Mouse (Mus musculus) neural tube, embryonic 14.5 days (tissue): ENCODE results near the gene Casc1. TPM values are rescaled to one million over a fixed set of nuclear protein-coding genes. Genes with fewer than 3 reads are reported as not detected.

Experiments used
- ATAC-seq: fragments of 200-750 bp; cut with Nextera tagmentation; 2 replicates; pipeline ENCODE4 v1.8.0; 2017; ENCODE audit warnings: low read depth, mild to moderate bottlenecking, moderate TSS enrichment, moderate library complexity
- H3K27ac ChIP-seq: fragments of 300-500 bp; sonication (generic); 2 replicates; pipeline ENCODE4 v1.5.1; 2014; ENCODE audit warnings: low read depth, mild to moderate bottlenecking, control low read depth, low read length, moderate library complexity, mixed read lengths
- H3K27me3 ChIP-seq: fragments of 300-500 bp; sonication (generic); 2 replicates; pipeline ENCODE4 v1.6.1; 2014; ENCODE audit warnings: low read length; ENCODE audit not compliant: control insufficient read depth, insufficient read depth
- H3K36me3 ChIP-seq: fragments of 300-500 bp; sonication (generic); 2 replicates; pipeline ENCODE4 v1.6.1; 2014; ENCODE audit warnings: low read length, mixed read lengths; ENCODE audit not compliant: control insufficient read depth, insufficient read depth
- H3K4me1 ChIP-seq: fragments of 300-500 bp; sonication (generic); 2 replicates; pipeline ENCODE4 v1.6.1; 2014; ENCODE audit warnings: low read length; ENCODE audit not compliant: control insufficient read depth, insufficient read depth
- H3K4me2 ChIP-seq: fragments of 300-500 bp; sonication (generic); 2 replicates; pipeline ENCODE4 v1.6.1; 2014; ENCODE audit warnings: mild to moderate bottlenecking, low read depth, low read length, control low read depth
- H3K4me3 ChIP-seq: fragments of 300-500 bp; sonication (generic); 2 replicates; pipeline ENCODE4 v1.5.1; 2014; ENCODE audit warnings: low read depth, low read length, control low read depth, mixed read lengths
- H3K9ac ChIP-seq: fragments of 300-500 bp; sonication (generic); replicated peaks from 2 replicates; pipeline ENCODE4 v1.6.1; 2014; ENCODE audit warnings: low read depth, mild to moderate bottlenecking, control low read depth, low read length, mixed read lengths
- H3K9me3 ChIP-seq: fragments of 300-500 bp; sonication (generic); 2 replicates; pipeline ENCODE4 v1.6.1; 2016; ENCODE audit warnings: low read length; ENCODE audit not compliant: control insufficient read depth
- WGBS: fragments of 180-500 bp; shearing (Covaris S2); extraction: QIAGEN DNeasy Blood & Tissue Kit; methylation state at CpG from one replicate; pipeline ENCODE4 v1.1.7; 2014; 5-methylcytosine and 5-hydroxymethylcytosine counted together
- polyA plus RNA-seq: library from polyadenylated mRNA; unstranded; fragments of >200 nt; fragmentation: Nextera tagmentation; extraction: Ambion mirVana; gene quantifications from 2 replicates; pipeline ENCODE4 v1.2.1, GENCODE M21; 2014

Casc1 gene
- 0.93 and 1.4 TPM in 2 replicates for polyA plus RNA-seq

DNA sequence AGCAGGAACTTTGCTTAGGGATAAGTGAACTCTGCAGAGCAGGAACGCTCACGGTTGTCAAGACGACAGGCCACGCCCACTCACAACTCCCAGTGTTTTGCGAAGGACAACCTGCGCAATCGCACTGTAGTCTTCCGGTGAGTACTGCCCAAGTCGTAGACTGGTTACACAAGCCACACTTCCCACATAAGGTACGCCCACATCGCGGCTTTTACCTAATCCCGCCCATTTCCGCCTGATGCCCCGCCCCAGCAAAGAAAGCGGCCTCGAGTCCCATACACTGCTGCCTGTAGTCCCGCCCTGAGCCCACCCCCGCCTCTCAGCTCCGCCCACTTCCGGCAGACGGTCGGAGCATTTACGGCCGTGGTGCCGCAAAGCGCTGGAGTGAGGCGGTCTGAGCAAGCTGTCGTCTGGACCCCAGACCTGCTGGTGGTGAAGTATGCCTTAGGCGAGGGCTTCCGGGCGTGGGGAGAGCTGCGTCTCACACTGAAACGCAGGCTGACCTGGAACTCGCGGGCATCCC, at the start of gene Casc1, which contains the start of gene Etfrf1:
TSS of gene Casc1 (minus strand) at position 190 of the 523 bp plus-strand sequence.
TSS of gene Etfrf1 (plus strand) at position 319 of the 523 bp plus-strand sequence.
- Histone ChIP-seq H3K9ac (peak within 1 kb of the TSS; percentile 90), H3K4me3 (peak within 1 kb of the TSS; percentile 78), H3K4me2 (peak within 1 kb of the TSS; percentile 89), H3K27ac (peak within 1 kb of the TSS; percentile 94), H3K9me3 (no peaks in the 10 kb centered on the region), H3K36me3 (0 out of 2 replicates have a peak, but pooled peaks cover under 1% of the 10 kb centered on the region), H3K4me1 (peaks cover 10% of the 10 kb centered on the region), H3K27me3 (no peaks in the 10 kb centered on the region)
- 0% methylated on average over 36 of the region's 36 CpGs for WGBS
- peak; percentile 100 for ATAC-seq

DNA sequence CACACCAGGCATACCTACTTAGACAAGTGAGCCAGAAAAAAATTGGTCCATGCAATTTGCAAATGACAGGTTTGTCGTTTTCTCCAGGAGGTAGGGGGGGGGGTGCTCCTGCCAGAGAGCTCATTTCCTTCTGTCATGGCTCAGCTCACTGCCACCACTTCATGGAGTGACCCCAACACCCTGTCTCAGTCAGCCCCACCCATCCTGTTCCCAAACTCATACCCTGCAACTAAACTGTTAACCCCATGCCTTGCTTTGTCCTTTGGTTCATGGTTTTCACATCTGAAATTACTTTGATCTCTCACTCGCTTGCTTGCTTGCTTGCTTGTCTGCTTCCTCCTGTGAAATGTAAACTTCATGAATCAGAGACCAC, 45.9 kb upstream of the Casc1 start:
- H3K9me3 ChIP-seq, result no peaks in the 10 kb centered on the region
- no peak overlapping the region for H3K27ac ChIP-seq
- no peaks in the 10 kb centered on the region for H3K27me3 ChIP-seq
- no peaks in the 10 kb centered on the region for H3K4me1 ChIP-seq
- no peak for ATAC-seq
- H3K36me3 ChIP-seq, result no peaks in the 10 kb centered on the region
- no peak overlapping the region for H3K9ac ChIP-seq
- WGBS, result 37% methylated on average over 2 of the region's 2 CpGs
- no peak overlapping the region for H3K4me3 ChIP-seq
- H3K4me2 ChIP-seq, result no peak overlapping the region

DNA sequence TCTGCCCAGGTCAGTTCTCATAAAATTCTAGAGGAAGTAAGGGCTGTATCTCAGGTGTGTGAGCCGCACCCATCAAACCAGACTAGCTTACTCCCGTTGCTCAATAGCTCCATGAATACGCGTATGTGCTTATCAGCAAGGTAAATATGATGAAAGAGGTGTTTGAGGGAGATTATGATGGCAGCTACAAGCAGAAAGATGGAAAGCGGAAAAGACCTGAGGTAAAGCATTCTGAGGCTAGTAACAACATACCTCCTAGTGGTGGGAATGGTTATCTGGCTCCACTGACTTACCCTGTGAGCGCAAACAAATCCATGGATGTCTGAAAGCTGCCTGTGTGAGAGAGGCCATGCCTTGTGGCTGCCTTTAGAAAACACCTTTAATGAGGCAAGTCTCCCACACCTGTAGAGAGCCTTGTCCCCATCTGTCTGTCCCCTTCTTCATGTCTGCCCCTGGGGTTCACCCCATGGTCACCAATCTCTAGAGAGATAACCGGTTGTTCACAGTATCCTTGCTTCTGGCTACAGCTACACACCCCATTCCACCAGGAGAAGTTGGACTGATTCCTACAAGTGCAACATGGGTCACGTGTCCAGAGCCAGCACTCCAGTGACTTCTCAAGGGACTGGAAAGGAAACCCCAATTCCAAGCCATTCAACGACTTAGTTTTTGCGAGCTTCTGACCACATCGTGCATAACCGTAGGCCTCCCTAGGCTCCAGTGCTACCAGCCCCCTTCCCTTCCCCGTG, 45.3 kb upstream of the Casc1 start:
- WGBS, result 81% methylated on average over 13 of the region's 13 CpGs
- H3K4me1 ChIP-seq, result 0 out of 2 replicates have a peak, but pooled peaks cover 4% of the 10 kb centered on the region
- no peaks in the 10 kb centered on the region for H3K36me3 ChIP-seq
- no peak overlapping the region for H3K4me2 ChIP-seq
- no peak overlapping the region for H3K4me3 ChIP-seq
- no peak for ATAC-seq
- no peaks in the 10 kb centered on the region for H3K9me3 ChIP-seq
- H3K9ac ChIP-seq, result no peak overlapping the region
- H3K27ac ChIP-seq, result no peak overlapping the region
- no peaks in the 10 kb centered on the region for H3K27me3 ChIP-seq

DNA sequence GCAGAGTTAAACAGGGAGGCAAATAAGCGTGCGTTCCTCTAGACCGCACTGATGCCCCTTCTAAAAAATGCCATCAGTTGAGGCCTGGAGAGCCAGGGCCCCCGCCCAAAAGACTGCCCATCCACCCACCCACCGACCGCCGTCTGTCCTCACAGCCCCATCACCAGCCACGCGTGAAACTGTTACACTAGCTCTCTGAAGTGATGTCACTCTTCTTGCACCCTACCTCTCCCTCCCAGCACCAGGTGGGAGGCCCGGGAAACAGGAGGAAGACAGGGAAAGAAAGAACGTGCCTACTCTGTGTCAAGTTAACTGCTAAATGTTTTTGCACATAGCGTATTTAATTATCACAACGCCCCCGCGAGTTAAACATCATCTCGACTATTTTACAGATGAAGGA, 40.0 kb upstream of the Casc1 start:
- H3K4me1 ChIP-seq, result peaks cover 15% of the 10 kb centered on the region
- H3K9ac ChIP-seq, result peak overlapping the region; percentile 90
- H3K9me3 ChIP-seq, result no peaks in the 10 kb centered on the region
- peak overlapping the region; percentile 68 for H3K4me2 ChIP-seq
- peak overlapping the region; percentile 85 for H3K27ac ChIP-seq
- WGBS, result 8% methylated on average over 16 of the region's 16 CpGs
- peak overlapping the region; percentile 84 for H3K4me3 ChIP-seq
- no peaks in the 10 kb centered on the region for H3K36me3 ChIP-seq
- H3K27me3 ChIP-seq, result no peaks in the 10 kb centered on the region
- ATAC-seq, result peak; percentile 32

DNA sequence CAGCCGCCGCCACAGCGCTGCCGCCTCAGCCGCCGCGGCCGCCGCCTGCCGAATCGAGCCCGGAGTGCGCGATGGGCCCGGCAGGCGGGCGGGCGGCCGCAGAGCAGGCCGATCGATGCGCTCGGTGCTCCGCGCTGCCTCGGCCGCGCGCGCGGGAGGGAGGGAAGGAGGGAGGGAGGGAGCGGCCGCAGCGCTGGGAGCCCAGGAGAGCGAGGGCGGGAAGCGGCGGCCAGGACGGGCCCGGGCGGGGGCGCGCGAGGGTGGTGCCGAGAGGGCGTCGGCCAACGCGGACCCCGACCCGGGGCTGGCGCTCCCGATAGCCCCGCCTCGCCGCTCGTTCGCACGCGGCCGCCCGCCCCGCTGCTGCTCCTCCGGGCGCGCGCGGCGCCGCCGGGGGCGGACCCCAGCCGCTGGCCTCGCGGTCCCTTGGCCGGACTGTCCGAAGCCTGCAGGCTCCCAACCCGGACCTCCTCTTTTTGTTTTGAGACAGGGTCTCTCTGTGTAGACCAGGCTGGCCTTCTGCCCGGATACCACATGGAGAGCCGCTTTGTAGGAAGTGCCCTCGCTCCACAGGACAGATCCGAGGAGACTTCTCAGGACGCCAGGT, 39.5 kb upstream of the Casc1 start, which contains the start of gene Kras:
TSS of gene Kras (minus strand) at position 55 of the 607 bp plus-strand sequence.
- H3K4me2 ChIP-seq, result peak within 1 kb of the TSS; percentile 80
- H3K9me3 ChIP-seq, result no peaks in the 10 kb centered on the region
- H3K36me3 ChIP-seq, result 0 out of 2 replicates have a peak, but pooled peaks cover 4% of the 10 kb centered on the region
- peak within 1 kb of the TSS; percentile 90 for H3K9ac ChIP-seq
- peak; percentile 92 for ATAC-seq
- H3K27me3 ChIP-seq, result no peaks in the 10 kb centered on the region
- peak within 1 kb of the TSS; percentile 85 for H3K27ac ChIP-seq
- whole genome bisulfite sequencing, result under 1% methylated on average over 31 of the region's 83 CpGs
- peak within 1 kb of the TSS; percentile 84 for H3K4me3 ChIP-seq
- H3K4me1 ChIP-seq, result peaks cover 15% of the 10 kb centered on the region

DNA sequence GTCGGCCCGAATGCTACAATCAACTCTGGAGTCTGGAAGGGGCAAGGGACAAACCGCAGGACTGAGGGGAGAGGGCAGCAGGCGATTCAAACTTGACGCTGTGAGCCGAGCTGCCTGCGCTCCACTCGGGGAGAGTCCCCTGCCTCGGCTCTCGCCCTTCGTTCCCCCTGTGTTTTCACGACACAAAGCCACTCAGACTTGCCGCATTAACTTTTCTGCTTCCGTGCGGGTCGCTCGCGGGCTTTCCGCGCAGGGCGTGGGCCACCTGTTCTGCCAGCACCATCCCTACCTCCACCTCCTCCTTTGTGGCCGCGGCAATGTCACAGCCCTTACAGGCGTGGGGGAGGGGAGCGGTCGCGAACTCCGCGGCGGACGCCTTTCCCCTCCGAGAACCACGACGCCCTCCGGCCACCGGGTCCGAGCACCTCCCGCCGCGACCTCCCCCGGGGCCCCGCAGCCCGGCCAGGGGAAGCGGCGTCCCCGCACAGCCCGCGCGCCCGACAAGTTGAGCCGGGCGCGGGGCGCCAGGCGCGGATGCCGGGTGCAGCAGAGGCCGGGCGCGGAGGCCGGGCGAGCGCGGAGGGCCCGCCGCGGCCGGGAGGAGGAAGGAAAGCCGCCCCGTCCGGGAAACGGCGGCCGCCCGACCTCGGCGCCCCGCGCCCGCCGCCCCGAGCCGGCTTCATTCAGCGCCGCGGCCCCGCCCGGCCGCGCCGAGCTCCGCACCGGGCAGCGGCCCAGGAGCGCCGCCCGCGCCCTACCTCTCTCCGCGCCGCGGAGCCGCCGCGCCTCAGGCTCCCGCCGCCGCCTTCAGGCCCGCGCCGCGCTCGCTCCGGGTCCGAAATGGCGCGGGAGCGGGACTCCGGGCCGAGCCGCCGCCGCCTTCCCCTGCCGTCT, 38.7 kb upstream of the Casc1 start:
- Histone ChIP-seq H3K4me2 (peak overlapping the region; percentile 80), H3K9me3 (no peaks in the 10 kb centered on the region), H3K9ac (peak overlapping the region; percentile 90), H3K27me3 (no peaks in the 10 kb centered on the region), H3K36me3 (0 out of 2 replicates have a peak, but pooled peaks cover 4% of the 10 kb centered on the region), H3K4me3 (peak overlapping the region; percentile 84), H3K4me1 (peaks cover 15% of the 10 kb centered on the region), H3K27ac (peak overlapping the region; percentile 85)
- under 1% methylated on average over 48 of the region's 124 CpGs for WGBS
- peak; percentile 73 for ATAC-seq

DNA sequence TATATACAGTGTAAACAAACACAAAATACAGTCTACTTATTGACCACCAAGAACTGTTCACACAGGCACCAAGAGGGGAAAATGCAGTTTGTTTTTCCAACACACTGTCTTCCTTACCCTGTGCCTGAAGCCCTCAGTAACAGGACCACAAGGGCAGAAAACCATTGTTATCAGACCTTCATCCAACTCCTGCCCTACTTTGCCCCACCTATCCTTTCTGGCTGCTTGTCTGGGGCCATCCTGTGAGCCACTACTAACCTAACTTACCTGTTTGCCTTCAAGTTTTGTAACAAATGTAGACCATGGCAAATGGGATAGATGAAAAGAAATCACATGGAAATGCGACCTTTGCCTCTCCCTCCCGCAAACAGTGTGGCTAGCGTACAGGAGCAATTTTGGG, 37.1 kb upstream of the Casc1 start:
- H3K9ac ChIP-seq, result 0 out of 2 replicates have a peak overlapping the region, but pooled peaks have one; percentile 16
- peak overlapping the region; percentile 9; the same call in 1 of the 2 replicates for H3K4me3 ChIP-seq
- ATAC-seq, result no peak
- peaks cover 15% of the 10 kb centered on the region for H3K4me1 ChIP-seq
- peak overlapping the region; percentile 32 for H3K4me2 ChIP-seq
- H3K36me3 ChIP-seq, result 0 out of 2 replicates have a peak, but pooled peaks cover 4% of the 10 kb centered on the region
- H3K9me3 ChIP-seq, result no peaks in the 10 kb centered on the region
- no peaks in the 10 kb centered on the region for H3K27me3 ChIP-seq
- no peak overlapping the region for H3K27ac ChIP-seq
- 58% methylated on average over 3 of the region's 3 CpGs for WGBS

DNA sequence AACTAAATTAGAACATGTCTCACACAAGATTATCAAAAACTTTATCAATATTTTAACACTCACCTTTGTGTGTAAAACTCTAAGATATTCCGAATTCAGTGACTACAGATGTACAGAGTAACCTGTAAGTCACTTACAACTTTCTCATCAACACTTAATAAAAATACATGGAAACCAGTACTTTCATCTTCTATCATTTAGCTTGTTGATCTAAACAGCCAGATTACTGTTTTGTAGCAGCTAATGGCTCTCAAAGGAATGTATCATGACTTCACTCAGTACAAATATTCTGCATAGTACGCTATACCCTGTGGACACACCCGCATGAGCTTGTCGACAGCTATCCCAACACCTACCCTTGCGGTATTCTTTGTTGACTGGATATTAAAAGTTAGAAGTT, 36.0 kb upstream of the Casc1 start:
- H3K27ac ChIP-seq, result no peak overlapping the region
- peaks cover 15% of the 10 kb centered on the region for H3K4me1 ChIP-seq
- no peak overlapping the region for H3K4me2 ChIP-seq
- no peak overlapping the region for H3K4me3 ChIP-seq
- 88% methylated on average over 5 of the region's 5 CpGs for whole genome bisulfite sequencing
- no peaks in the 10 kb centered on the region for H3K9me3 ChIP-seq
- no peaks in the 10 kb centered on the region for H3K27me3 ChIP-seq
- no peak for ATAC-seq
- 0 out of 2 replicates have a peak, but pooled peaks cover 4% of the 10 kb centered on the region for H3K36me3 ChIP-seq
- H3K9ac ChIP-seq, result no peak overlapping the region
